Mouse (Mus musculus) cerebellum, adult 18-20 months (tissue): ENCODE results near the gene Crabp2.

Source experiments
- DNase-seq, 2 experiments: peaks; one replicate each; pipeline ENCODE4 v3.0.0; 2021

Gene Crabp2

GRCm38 (mm10) chr3:87987633-87988032 is 39.2 kb downstream of the Crabp2 start:
- no peak for DNase-seq

DNA sequence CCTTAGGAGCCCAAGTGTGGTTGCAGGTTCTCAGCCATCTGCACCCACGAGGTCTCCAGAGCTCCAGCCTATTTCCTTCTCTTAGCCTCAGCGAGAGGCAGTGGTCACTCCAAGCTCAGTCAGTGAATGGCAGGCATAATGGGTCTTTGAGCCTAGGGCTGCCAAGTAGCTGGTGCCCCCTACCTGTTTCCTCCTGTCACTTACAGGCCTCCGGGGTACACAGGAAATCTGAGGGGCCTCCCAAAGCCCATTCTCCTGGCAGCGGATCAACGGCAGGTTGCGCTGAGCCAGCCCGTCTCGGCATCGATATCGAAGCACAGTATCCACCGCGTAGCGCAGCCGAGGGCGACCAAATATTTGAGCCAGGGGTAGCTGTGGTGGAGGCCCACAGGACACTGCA is 39.6 kb downstream of the Crabp2 start:
- no peak for DNase-seq

GRCm38 (mm10) chr3:87989935-87990334 is 41.5 kb downstream of the Crabp2 start:
- no peak for DNase-seq

DNA sequence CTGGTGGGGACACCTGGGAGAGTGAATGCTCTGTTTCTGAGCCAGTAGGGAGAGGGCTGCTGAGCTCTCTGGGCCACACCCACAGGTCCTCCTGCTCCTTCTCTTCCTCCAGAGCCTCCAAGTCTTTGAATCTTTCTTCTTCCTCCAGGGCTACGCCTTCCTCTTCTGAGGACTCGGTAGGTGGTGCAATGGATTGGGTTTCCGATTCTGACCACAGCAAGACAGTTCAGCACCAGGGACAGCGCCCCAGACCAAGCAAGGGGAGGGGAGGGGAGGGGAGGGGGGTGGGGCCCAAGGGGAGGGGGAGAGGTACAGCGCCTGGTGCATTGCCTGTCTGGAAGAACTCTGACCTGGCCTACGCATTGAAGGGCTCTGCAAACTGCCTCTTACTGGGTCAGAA is 45.0 kb downstream of the Crabp2 start:
- no peak for DNase-seq

- no peak for DNase-seq
Measured at GRCm38 (mm10) chr3:87995331-87995730, 46.9 kb downstream of the Crabp2 start.

GRCm38 (mm10) chr3:87996401-87996800 is 47.9 kb downstream of the Crabp2 start:
- no peak for DNase-seq

GRCm38 (mm10) chr3:87996971-87997614 is 48.6 kb downstream of the Crabp2 start:
- DNase-seq: no peak

DNA sequence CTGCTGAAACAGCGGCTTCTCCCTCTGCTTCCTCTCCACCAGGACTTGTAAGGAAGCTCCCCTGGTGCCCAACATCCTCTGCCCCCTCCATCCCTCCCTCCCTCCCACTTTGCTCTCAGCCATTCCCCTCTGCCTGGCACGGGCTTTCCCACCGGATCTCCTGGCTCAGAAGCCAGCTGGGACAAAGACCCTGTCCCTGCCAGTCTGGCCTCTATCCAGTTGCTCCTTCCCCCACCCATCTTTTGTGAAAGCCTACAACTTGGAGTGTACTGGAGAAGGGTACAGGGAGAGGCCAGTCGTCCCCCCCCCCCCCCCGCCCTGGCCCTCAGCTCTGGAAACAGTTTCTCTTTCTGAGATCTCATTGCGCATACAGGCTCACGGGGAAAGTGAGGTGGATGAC is 50.3 kb downstream of the Crabp2 start:
- DNase-seq: no peak

DNA sequence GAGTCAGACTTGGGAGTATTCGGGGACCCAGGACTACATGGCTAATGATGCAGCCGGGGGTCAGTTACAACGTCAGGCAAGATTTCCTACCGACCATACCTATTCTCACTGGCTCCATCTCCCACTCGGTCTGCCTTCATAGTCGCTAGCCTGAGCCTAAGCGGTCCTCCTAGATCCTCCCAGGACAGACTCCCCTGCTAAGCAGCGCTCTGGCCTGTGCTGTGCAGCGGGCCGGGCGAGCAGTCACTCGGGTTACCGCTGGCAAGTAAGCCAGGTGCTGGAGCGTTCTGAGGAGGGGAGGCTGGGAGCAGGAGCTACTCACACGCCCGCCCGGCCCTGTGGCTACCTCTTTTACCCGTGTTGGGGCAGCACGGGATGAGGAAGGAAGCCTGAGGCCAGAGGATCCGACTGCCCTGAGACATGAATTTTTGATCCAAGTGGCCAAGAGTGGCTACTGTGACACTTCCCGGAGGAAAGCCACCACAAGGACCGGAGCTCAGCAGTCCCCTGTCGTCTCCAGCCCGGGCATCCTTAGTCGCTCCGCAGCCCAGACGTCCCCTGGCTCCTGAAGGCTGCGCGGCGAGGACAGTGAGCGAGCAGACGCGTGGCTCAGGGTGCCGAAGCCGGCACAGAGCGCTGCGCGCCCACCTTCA is 50.9 kb downstream of the Crabp2 start:
- no peak for DNase-seq

DNA sequence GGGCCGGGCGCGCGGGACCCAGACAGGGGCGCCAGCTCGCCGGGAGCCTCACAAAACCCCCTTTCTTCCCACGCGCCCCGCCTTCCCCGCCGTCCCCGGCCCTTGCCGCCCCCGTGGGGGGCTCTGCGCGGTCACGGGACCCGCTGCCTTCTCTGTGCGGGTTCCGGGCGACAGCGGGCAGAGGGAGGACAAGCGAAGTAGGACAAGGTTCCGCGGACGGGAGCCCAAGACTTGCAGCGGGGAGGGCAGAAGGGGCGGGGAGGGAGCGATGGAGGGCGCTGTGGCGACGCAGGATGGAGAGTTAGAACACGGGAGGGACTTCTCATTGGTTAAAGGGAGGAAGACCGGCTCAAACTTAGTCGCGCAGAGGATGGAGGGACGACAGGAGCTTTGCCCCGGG is 51.7 kb downstream of the Crabp2 start, which contains the start of gene Bcan:
Gene Bcan, minus strand, starts transcription at position 50 of the 400 bp plus-strand sequence.
- DNase-seq: peak; percentile 42 to 51

- DNase-seq: no peak
Measured at GRCm38 (mm10) chr3:88000816-88001595, 52.5 kb downstream of the Crabp2 start.

DNA sequence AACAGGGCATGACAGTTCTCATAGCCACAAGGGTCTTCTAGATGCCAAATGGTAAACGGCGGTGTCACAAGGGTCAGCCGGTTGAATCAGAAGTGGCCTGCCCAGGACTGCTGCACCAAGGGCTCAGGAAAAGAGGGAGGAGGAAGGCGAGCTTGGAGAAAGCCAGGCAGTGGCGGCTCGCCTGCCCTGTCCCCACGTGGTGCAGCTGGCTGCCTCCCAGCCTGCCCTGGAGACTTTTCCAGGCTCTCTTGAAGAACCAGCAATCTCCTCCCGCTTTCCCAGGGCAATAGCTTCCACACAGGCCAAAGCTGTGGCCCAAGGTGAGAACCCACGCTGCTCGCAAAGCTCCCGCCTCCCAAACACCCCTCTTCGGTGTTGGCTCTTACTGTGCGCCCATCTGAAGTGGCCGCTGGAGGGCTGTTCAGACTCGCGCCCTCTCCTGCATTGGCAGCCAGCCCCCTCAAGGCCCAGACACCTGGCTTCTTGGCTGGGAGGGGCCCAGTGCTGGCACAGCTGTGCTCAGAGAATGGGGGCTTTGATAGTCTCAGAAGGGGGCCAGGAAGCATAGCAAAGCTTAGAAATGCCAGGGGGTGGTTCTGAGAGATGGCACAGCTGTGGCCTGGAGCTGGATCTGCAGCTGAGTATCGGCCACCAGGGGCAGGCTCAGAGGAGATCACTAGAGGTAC is 54.0 kb downstream of the Crabp2 start:
- DNase-seq: no peak
